Mouse (Mus musculus) thymus, postnatal 10 days (tissue): ENCODE data around the gene Zbtb25.

Source experiments
- DNase-seq, 2 experiments: peaks; one replicate each; pipeline ENCODE4 v3.0.0; 2021; ENCODE audit warnings: low spot score in 2 of 2

Zbtb25 gene

DNA sequence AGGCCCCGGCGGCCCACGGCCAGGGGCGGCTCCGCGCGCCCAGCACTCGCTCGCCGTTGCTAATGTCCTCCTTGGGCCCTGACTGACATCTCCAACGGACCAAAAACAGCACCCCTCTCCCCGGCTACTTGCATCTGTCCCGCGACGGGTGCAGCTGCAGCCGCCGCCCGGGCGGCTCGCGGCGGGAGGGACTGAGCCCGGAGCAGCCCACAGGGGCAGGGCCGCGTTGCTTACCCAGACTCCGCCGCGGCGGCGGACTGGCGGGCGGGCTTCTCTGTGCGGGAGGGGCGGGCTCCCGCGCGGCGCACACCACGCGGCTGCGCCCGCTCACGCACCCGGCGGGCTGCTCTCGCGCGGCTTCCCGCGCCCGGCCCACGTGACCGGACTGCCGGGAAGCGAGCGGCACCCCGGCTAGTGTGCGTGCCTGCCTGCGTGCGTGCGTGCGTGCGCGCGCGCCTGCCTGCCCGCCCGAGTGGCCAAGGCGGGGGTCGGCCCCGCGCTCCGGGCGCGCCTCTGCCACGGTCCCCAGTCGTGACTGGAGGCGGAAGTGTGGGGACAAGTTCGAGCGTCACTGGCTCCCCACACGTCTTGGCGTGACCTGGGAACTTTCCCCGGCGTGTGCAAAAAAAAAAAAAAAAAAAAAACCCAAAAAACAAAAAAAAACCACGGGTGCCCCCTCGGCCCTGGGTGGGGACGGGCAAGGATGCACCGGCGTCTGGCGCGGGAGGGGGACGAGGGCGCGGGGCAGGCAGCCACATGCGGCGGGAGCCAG is at the start of gene Zbtb25:
Gene Zbtb25 (minus strand): TSS at position 397 of the 772 bp plus-strand sequence.
- DNase-seq: peak; percentile 60 to 68

DNA sequence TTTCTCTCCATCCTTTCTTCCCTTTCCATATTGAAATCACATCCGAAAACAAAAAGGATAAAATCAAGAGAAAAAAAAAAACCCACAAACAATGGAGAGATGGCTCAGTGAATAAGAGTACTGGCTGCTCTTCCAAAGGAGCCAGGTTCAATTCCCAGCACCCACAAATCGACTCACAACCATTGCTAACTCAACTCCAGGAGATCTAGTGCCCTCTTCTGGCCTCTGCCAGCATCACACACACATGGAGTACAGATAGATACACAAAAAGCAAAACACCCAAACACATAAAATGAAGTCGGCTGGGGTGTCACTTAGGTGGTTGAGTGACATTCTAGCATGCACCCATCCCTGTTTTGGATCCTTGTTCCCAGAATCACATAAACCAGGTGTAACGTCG is 48.9 kb upstream of the Zbtb25 start:
- DNase-seq: no peak

DNA sequence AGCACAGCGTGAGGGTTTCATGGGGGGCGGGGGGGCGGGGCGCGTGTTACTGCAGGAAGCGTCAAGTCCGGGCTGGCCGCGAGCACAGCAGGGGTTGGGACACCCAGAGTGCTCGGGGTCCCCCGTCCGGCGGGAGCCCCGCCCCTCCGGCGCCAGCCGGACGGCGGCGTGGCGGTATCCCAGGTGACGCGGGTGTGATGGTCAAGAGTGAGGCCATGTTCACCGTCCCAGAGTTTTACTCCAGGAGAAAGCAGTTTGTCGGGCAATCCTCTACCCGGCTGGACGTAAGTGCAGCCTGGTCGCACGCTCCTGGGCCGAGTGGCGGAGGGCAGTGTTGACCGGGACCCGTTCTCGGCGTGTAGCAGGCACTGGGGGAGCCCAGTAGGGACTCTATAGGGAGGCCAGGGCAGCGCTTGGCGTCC is 48.0 kb upstream of the Zbtb25 start, which contains the start of gene Ppp1r36:
Gene Ppp1r36 (plus strand): TSS at position 106 of the 422 bp plus-strand sequence.
- no peak for DNase-seq

DNA sequence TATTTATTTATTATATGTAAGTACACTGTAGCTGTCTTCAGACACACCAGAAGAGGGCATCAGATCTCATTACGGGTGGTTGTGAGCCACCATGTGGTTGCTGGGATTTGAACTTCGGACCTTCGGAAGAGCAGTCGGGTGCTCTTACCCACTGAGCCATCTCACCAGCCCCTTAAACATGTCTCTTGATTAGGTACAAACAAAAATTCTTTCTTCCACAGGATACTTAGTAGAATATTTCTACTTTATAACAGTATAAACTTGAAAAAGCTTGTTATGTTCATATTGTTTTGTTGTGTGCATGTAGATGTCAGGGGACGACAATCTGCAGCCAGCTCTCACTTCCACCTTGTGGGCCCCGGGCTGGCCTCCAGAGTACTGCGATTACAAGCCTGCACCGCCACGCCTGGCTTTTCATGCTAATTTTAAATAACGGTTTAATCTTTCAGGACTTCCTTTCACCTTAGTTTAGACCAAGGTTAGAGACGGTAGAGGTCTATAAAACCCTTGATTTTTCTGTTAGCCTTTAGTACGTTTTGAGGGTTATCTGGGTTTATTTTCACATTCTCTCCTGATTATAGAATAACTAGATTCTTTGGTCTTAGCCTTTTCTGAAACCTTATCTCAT is 46.1 kb upstream of the Zbtb25 start:
- DNase-seq: no peak

DNA sequence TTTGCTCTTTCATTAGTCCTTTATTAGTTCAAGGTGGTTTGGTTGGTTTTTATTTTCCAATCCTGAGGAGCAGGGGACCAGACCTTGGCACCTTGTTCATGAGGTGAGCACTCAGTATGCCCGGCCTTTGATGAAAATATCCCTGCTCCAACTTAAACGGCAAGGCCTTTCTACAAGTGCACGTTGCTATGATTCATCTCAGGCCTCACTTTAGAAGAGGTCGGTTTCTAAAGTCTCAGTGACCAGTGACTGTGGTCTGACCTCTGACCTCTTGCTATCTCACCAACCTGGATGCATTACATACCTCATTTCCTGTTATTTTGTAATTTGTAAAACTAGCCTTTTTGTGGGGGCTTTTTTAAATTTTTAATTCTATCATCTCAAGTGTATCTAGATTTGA is 39.8 kb upstream of the Zbtb25 start:
- no peak for DNase-seq

DNA sequence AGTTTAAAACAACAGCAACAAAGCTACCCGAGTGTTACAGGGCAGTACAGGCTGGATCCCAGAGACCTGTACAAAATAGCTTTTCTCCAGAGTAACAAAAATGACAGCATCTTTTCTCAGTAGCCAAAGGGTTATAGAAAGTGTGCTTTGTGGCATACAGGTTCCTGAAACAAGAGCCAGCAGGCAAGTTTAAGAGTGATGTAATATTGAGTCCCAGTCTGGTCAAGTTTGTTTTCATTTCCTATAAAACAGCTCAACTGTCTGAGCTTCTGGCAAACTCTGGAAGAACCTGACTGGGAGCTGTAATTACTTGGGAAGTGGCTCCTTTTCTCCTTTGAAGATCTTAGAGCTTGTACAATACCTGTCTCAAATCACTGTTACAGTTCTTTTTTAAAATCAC is 37.8 kb upstream of the Zbtb25 start:
- no peak for DNase-seq

DNA sequence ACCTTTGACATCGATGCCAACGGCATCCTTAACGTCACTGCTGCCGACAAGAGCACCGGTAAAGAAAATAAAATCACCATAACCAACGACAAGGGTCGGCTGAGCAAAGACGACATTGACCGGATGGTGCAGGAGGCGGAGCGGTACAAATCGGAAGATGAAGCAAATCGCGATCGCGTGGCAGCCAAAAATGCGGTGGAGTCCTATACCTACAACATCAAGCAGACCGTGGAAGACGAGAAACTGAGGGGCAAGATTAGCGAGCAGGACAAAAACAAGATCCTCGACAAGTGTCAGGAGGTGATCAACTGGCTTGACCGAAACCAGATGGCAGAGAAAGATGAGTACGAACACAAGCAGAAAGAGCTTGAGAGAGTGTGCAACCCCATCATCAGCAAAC is 36.6 kb upstream of the Zbtb25 start:
- no peak for DNase-seq

DNA sequence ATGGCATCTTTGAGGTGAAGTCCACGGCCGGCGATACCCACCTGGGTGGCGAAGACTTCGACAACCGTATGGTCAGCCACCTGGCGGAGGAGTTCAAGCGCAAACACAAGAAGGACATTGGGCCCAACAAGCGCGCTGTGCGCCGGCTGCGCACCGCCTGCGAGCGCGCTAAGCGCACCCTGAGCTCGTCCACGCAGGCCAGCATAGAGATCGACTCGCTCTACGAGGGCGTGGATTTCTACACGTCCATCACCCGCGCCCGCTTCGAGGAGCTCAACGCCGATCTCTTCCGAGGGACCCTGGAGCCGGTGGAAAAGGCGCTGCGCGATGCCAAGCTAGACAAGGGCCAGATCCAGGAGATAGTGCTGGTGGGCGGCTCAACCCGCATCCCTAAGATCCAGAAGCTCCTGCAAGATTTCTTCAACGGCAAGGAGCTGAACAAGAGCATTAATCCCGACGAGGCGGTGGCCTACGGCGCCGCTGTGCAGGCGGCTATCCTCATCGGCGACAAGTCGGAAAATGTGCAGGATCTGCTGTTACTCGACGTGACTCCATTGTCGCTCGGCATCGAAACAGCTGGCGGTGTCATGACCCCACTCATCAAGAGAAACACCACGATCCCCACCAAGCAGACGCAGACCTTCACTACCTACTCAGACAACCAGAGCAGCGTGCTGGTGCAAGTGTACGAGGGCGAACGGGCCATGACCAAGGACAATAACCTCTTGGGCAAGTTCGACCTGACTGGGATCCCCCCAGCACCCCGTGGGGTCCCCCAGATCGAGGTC is 36.0 kb upstream of the Zbtb25 start:
- peak in 1 of 2 experiments; percentile 11 for DNase-seq

DNA sequence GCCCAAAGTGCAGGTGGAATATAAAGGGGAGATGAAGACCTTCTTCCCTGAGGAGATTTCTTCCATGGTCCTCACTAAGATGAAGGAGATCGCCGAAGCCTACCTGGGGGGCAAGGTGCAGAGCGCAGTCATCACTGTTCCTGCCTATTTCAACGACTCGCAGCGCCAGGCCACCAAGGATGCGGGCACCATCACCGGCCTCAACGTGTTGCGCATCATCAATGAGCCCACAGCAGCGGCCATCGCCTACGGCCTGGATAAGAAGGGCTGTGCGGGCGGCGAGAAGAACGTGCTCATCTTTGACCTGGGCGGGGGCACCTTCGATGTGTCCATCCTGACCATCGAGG is 35.4 kb upstream of the Zbtb25 start:
- peak in 1 of 2 experiments; percentile 15 for DNase-seq

DNA sequence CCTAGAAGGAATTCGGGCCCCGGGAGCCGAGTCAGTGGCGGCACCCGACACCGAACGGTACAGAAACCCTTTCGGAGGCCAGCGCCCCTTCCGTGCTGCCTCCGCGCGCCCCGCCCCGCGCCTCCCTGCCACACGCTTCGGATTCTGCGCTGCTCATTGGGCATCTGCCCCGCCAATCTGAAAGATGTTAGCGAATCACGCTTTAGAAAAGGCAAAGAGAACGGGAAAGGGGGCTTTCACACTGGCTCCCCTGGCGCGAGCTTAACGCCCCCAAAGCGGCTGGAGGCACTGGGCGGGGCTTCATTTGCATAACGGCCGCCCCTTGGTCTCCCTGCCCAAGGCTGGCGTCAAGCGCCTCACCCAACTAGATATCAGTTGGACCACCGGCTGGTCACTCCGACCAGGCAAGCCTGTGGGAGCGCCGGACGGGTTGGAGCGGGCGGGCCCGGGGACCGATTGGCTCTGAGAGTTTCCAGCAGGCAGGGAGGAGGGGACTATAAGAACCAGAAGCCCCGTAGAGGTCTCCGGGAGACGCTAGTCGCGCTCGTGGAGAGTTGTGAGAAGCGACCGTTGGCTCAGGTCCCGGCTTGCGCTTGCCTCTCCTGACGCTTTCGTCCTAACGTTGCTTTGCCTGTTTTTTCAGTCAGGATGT is 34.6 kb upstream of the Zbtb25 start, which contains the start of gene Hspa2:
Gene Hspa2 (plus strand): TSS at position 291 of the 652 bp plus-strand sequence.
- peak; percentile 98 to 100 for DNase-seq

DNA sequence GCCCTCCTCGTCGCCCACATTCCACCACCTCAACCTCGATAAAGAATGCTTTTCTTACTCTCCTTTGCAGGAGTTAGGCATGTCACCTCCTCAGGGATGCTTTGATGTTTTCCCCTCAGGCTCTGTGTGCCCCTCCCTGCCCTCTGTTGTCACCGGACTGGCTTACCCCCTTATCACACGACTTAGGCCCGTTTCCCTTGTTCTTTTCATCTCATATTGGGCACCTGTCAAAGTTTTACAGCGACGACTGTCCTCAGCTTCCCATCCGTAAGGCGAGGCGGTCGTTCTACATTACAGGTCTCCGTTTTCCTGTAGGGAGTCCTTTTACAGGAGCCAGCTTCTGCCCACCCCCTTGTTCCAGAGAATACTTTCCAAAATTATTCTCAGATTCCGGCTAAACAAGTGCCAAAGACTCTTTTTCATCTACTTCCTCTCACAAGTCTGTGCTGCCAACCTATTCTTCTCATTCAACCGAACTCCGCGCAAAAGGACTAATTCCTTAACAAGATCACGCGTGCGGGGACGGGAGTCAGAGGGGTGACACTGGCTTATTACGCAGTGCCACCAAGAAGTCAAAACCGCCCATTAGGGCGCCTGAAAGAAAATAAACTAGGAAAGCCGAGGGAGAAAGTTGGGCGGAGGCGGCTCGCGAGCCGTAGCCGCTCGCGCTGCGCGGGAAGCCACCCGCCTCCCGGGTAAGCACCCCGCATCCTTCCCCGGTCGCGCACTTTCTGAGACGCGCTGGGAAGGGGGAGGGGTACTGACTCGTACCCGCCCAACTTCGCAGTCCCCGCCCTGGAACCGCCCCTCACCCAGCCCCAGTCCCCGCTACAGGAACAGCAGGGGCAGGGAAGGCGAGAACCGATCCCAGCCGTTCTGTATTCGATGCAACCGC is 33.8 kb upstream of the Zbtb25 start:
- peak; percentile 16 to 88 for DNase-seq

DNA sequence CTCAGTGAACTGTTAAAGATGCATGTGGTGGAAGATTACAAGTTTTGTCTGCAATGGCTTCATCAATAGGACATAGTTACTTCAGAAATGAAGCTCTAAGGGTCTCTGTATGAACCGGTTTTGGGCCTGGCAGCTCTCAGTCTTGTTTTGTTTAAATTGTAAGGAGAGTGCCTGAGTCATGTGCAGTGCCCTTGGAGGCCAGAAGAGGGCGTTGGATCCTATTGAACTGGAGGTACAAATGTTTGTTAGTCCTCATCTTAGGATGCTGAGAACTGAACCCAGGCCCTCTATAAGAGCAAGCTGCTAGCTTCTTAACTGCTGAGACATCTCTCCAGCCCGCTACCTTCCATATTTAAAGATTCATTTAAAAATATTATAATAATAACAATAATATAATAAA is 32.3 kb upstream of the Zbtb25 start:
- no peak for DNase-seq

DNA sequence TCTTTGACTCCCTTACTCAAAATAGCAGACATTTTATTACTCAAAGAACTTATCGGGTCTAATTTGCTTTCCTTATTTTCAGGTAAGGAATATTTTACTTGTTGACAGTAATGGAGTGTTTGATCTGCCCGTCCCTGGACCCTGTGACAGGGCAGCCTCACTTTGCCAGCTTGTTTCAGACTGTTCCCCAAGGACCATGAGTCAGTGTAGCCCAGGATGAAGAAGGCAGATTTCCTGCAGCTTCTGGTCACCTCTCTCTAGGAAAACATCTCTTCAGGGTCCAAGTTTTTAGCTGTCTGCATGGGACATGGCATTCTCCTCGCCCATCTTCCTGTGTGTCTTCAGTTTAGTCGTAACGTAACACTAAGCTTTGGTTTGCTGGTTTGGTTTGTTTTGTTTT is 27.9 kb upstream of the Zbtb25 start:
- DNase-seq: no peak

DNA sequence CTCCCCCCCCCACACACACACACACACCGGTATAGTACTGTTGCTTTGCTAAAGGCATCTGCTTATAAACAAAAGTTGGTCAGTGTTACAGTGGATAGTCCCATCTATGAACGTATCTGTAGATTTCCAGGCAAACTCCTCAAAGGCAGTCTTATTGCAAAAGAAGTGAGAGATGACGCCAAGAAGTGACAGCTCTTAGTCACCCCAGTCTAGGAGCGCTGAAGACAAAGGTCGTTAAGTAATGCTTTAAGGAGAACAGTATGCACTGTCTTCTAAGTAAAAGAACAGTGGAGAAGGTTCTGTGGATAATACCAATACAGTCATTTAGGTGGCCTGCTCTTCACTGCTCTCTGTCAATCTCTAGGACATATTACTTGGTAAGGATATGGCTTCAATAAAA is 23.6 kb upstream of the Zbtb25 start:
- DNase-seq: no peak

DNA sequence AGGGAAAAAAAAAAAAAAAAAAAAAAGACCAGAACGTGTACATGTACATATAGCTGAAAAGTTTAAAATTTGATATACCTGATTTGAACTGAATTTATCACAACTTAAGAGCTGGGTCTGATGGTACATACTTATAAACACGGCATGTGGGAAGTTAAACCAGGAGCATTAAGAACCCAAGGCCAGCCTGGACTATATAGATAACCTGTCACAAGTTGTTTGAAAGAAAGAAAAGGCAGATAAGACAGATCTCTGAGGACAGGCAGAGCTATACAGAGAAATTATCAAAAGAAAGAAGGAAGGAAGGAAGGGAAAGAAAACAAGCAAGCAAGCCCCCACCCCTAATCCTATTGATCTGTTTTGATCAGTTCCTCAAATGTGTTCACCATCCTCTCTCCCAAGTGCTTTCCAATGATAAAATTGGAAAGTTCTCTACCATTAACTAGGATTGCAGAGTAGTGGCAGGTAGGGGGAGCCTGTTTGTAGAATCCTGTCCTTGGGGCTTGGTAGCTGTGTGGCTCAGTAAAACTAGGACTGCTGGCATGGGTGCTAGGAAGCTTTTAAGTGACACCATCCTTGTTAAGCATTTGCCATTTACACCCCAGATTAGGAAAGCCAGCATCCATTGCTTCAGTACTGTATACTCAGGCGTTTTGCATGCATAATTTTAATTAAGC is 22.3 kb upstream of the Zbtb25 start:
- no peak for DNase-seq

DNA sequence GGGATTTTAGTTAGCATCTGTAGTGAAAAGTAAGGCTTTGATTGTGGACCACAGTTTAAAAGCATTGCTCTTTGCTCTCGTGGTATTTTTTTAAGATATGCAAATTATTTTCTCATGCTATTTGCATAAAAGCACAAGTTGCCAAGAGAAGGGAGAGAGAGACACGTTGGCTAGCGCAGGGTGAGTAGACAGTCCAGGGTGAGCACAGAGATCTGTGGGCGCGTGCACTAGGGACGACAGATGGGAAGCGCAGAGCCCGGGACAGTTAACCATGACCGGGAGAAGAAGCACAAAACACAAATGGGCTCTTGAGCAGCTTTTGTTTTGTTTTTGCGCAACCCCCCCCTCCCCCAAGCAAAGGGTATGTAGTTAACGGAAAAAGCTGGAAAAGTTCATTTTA is 19.4 kb upstream of the Zbtb25 start:
- DNase-seq: no peak

DNA sequence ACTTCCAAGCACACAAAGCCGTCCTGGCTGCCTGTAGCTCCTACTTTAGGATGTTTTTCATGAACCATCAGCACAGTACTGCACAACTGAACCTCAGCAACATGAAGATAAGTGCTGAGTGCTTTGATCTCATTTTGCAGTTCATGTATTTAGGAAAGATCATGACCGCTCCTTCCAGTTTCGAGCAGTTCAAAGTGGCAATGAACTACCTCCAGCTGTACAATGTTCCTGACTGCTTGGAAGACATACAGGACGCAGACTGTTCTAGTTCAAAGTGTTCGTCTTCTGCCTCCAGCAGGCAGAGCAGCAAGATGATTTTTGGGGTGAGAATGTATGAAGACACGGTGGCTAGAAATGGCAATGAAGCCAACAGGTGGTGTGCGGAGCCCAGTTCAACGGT is 15.9 kb upstream of the Zbtb25 start:
- DNase-seq: no peak

DNA sequence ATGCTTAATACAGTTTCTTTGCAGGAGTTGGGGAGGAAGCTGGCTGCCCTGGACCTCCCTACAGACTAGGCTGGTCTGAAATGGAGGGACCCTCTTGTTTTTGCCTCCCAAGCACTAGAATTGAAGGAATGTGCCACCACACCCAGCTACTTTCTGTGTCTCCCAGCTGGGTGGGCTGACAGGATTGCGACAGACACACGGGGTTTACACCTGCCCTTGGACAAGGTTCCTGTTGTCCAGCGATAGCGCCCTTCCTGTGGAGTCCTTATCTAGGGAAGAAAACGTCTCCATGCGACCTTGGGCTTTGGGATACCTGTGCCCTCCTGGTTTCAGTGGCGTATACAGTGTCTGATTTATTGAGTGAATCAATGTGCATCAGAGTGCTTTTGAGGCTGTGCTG is 10.7 kb upstream of the Zbtb25 start:
- DNase-seq: no peak

DNA sequence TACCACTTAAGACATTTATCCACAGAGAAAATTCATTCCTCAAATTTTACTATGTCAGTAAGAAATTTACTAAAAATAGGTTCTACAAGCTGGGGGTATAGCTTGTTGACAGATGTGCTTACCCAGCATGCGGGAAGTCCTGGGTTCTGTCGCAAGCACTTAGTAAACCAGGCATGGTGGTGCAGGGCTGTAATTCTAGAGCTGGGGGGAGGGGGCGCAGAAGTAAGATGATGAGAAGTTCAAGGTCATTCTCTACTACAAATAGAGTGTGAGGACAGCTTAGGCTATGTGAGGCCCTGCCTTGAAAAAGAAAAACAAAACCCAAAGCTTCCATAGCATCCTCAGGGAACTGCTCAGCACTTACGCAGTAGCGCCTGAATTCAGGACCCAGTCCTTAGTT is 9.2 kb upstream of the Zbtb25 start:
- DNase-seq: no peak

DNA sequence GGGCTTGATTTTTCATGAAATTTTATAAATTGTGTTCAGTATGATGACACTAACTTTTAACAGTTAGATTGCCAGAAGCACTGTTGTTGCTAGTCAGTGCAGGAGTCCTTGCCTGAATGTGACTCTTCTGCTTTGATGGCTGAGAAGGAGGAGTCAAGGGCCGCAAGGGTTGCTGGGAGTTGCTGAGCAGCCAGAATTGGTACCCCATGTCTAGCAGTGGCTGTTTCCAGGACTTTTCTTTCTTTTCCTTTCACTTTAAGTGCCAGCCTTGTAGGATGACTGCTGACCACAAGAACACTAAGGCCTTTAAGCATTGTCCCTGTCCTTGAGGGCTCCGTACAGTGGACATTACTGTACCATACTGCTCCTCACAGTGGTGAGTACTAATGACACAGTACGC is 8.3 kb upstream of the Zbtb25 start:
- no peak for DNase-seq

DNA sequence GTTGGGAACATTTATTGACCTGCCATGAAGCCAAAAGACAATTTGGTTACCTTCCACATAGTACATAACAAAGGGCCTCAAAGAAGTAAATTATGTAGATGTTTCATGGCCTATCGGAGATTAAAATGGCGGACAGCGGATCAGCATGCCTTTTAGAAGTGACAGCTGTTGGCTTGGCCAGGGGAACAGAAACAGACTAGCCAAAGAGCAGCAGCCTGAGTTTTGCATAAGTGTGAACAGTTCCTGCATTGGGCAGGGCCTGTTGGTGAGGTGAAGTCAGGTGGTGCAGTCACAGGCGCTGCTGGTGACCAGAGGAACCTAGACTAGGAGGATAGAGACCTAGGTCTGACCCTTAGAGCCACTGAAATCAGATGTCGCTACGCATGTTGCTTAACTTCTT is 7.7 kb upstream of the Zbtb25 start:
- DNase-seq: no peak
